Mouse (Mus musculus) cerebellum, adult 2 months (tissue): ENCODE data around the gene Tctex1d4.

Source experiments
- CTCF ChIP-seq: fragments of 200-500 bp; IDR thresholded peaks from 2 replicates; pipeline ENCODE4 v1.5.1; 2011; ENCODE audit warnings: low read depth, mild to moderate bottlenecking, control low read depth, low read length, moderate library complexity, borderline replicate concordance; ENCODE audit not compliant: insufficient read depth
- POLR2A ChIP-seq: fragments of 200-500 bp; IDR thresholded peaks from 2 replicates; pipeline ENCODE4 v1.6.1; 2011; ENCODE audit warnings: low read length, control low read depth, borderline replicate concordance; ENCODE audit not compliant: insufficient read depth

- TF ChIP-seq POLR2A (no peak), CTCF (no peak)
Observed at GRCm38 (mm10) chr4:117095551-117096452, 30.8 kb upstream of the Tctex1d4 start, which contains the start of gene Ptch2.
